Mouse (Mus musculus) kidney, embryonic 14.5 days (tissue): ENCODE data around the gene Zer1. TPM values are rescaled to one million over a fixed set of nuclear protein-coding genes. Genes with fewer than 3 reads are reported as not detected.
"Not testable (repeated sequence)": the region's sequence is repeated elsewhere in the genome, so short reads cannot be mapped to it uniquely, and the experiment has no call there.

Experiments used
- ATAC-seq: fragments of 200-750 bp; cut with Nextera tagmentation; 2 replicates; pipeline ENCODE4 v1.8.0; 2017; ENCODE audit warnings: moderate number of reproducible peaks, mild to moderate bottlenecking, moderate TSS enrichment, moderate library complexity; ENCODE audit not compliant: low FRiP score, low TSS enrichment
- H3K27ac ChIP-seq: fragments of 300-500 bp; sonication (generic); 2 replicates; pipeline ENCODE4 v1.5.1; 2014; ENCODE audit warnings: low read depth, mild to moderate bottlenecking, low read length, moderate library complexity, mixed read lengths
- H3K27me3 ChIP-seq: fragments of 300-500 bp; sonication (generic); 2 replicates; pipeline ENCODE4 v1.6.1; 2014; ENCODE audit warnings: mild to moderate bottlenecking, low read length; ENCODE audit not compliant: control insufficient read depth, insufficient read depth
- H3K36me3 ChIP-seq: fragments of 300-500 bp; sonication (generic); 2 replicates; pipeline ENCODE4 v1.6.1; 2014; ENCODE audit warnings: low read length, mixed read lengths; ENCODE audit not compliant: control insufficient read depth, insufficient read depth
- H3K4me1 ChIP-seq: fragments of 300-500 bp; sonication (generic); 2 replicates; pipeline ENCODE4 v1.6.1; 2014; ENCODE audit warnings: low read length, mixed read lengths; ENCODE audit not compliant: control insufficient read depth, insufficient read depth
- H3K4me2 ChIP-seq: fragments of 300-500 bp; sonication (generic); replicated peaks from 2 replicates; pipeline ENCODE4 v1.6.1; 2014; ENCODE audit warnings: low read depth, mild to moderate bottlenecking, low read length
- H3K4me3 ChIP-seq: fragments of 300-500 bp; sonication (generic); 2 replicates; pipeline ENCODE4 v1.5.1; 2014; ENCODE audit warnings: mild to moderate bottlenecking, low read length
- H3K9ac ChIP-seq: fragments of 300-500 bp; sonication (generic); 2 replicates; pipeline ENCODE4 v1.6.1; 2014; ENCODE audit warnings: low read depth, mild to moderate bottlenecking, low read length, moderate library complexity
- H3K9me3 ChIP-seq: fragments of 300-500 bp; sonication (generic); 2 replicates; pipeline ENCODE4 v1.6.1; 2016; ENCODE audit warnings: low read length; ENCODE audit not compliant: control insufficient read depth
- WGBS: fragments of 180-500 bp; shearing (Covaris S2); extraction: QIAGEN DNeasy Blood & Tissue Kit; methylation state at CpG from one replicate; pipeline ENCODE4 v1.1.7; 2014; 5-methylcytosine and 5-hydroxymethylcytosine counted together
- polyA plus RNA-seq: library from polyadenylated mRNA; unstranded; fragments of >200 nt; fragmentation: Nextera tagmentation; extraction: Ambion mirVana; gene quantifications from 2 replicates; pipeline ENCODE4 v1.2.1, GENCODE M21; 2014

The Zer1 gene
- 9.4 and 11.9 TPM in 2 replicates for polyA plus RNA-seq

GRCm38 (mm10) chr2:30124472-30125274 lies at the start of gene Zer1:
Zer1 (minus strand) TSS chr2:30124585.
- H3K27me3 ChIP-seq = no peaks in the 10 kb centered on the region
- no peaks in the 10 kb centered on the region for H3K9me3 ChIP-seq
- peak within 1 kb of the TSS; percentile 91 for H3K4me3 ChIP-seq
- ATAC-seq = peak; percentile 97
- H3K9ac ChIP-seq = peak within 1 kb of the TSS; percentile 86
- H3K36me3 ChIP-seq = 0 out of 2 replicates have a peak, but pooled peaks cover 7% of the 10 kb centered on the region
- peak within 1 kb of the TSS; percentile 83 for H3K4me2 ChIP-seq
- peaks cover 7% of the 10 kb centered on the region; the same call in 1 of the 2 replicates for H3K4me1 ChIP-seq
- WGBS = 10% methylated on average over 31 of the region's 31 CpGs
- peak within 1 kb of the TSS; percentile 83 for H3K27ac ChIP-seq

DNA sequence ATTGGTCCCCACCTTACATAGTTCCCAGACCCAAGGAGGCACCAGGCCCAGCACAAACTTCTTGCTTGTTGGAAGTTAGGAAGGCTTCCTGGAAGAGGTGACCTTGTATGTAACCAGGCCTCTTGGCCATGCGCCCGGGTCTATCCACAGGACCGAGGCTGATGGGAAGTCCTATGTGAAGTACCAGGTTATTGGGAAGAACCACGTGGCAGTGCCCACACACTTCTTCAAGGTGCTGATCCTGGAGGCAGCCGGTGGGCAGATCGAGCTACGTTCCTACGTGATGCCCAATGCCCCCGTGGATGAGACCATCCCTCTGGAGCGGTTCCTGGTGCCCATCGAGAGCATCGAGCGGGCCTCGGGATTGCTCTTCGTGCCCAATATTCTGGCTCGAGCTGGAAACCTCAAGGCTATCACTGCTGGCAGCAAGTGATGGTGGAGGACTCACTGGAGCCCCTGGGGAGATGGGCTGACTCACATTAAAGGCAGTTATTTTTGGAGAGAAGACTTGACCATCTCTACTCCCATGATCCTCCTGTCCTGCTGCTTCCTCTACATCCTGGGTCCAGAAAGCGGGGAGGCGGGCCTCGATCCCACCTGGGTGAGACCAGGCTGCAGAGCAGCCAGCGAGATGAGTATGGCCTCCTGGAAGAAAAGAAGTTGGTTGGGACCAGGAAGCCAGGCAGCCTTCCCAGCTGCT lies 49.3 kb upstream of the Zer1 start:
- Histone ChIP-seq H3K4me2 (no peak overlapping the region), H3K9ac (no peak overlapping the region), H3K27me3 (no peaks in the 10 kb centered on the region), H3K4me1 (peaks cover 8% of the 10 kb centered on the region), H3K27ac (no peak overlapping the region), H3K36me3 (peaks cover 43% of the 10 kb centered on the region), H3K9me3 (0 out of 2 replicates have a peak, but pooled peaks cover 3% of the 10 kb centered on the region), H3K4me3 (no peak overlapping the region)
- no peak for ATAC-seq
- WGBS = 95% methylated on average over 20 of the region's 20 CpGs

DNA sequence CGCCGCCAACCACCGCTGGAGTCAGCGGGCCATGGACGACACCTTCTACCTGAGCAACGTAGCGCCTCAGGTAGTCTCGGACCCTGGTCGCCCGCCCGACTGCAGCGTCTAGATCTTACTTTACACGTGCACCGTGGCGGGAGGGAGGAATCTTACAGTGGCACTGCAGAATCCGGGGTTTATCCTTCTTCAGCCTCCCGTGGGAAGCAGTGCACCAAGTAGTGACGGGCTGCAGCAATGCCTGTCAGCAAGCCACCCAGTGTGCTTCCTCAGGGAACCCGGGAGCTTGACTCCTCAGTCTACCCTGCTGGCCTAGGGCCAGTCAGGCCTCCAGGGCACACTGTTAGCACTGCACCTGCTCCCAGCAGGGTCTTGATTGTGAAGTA lies 47.6 kb upstream of the Zer1 start:
- H3K36me3 ChIP-seq = peaks cover 43% of the 10 kb centered on the region
- ATAC-seq = peak; percentile 20
- peaks cover 4% of the 10 kb centered on the region for H3K9me3 ChIP-seq
- H3K4me1 ChIP-seq = 0 out of 2 replicates have a peak, but pooled peaks cover 1% of the 10 kb centered on the region
- 1% methylated on average over 19 of the region's 19 CpGs for WGBS
- peak overlapping the region; percentile 79 for H3K9ac ChIP-seq
- H3K27ac ChIP-seq = no peak overlapping the region
- H3K27me3 ChIP-seq = no peaks in the 10 kb centered on the region
- H3K4me3 ChIP-seq = peak overlapping the region; percentile 65
- peak overlapping the region; percentile 84 for H3K4me2 ChIP-seq

GRCm38 (mm10) chr2:30171371-30171996 lies 47.1 kb upstream of the Zer1 start, which contains the start of gene Endog:
Endog (plus strand) TSS chr2:30171493.
- WGBS = 1% methylated on average over 71 of the region's 75 CpGs

GRCm38 (mm10) chr2:30166677-30167076 lies 42.3 kb upstream of the Zer1 start:
- Histone ChIP-seq H3K9me3 (peaks cover 15% of the 10 kb centered on the region), H3K4me1 (0 out of 2 replicates have a peak, but pooled peaks cover 3% of the 10 kb centered on the region), H3K4me3 (no peak overlapping the region), H3K36me3 (no peaks in the 10 kb centered on the region), H3K27ac (no peak overlapping the region), H3K9ac (no peak overlapping the region), H3K4me2 (no peak overlapping the region), H3K27me3 (no peaks in the 10 kb centered on the region)
- no peak for ATAC-seq
- 57% methylated on average over 4 of the region's 4 CpGs for WGBS

More at GRCm38 (mm10) chr2:30171371-30171996, 47.1 kb upstream of the Zer1 start, which contains the start of gene Endog:
- H3K4me1 ChIP-seq = no peaks in the 10 kb centered on the region
- H3K9me3 ChIP-seq = peaks cover 9% of the 10 kb centered on the region
- H3K27me3 ChIP-seq = no peaks in the 10 kb centered on the region
- H3K4me3 ChIP-seq = peak within 1 kb of the TSS; percentile 65
- H3K9ac ChIP-seq = peak within 1 kb of the TSS; percentile 79
- H3K4me2 ChIP-seq = peak within 1 kb of the TSS; percentile 84
- peak; percentile 91 for ATAC-seq
- peak within 1 kb of the TSS; percentile 73 for H3K27ac ChIP-seq
- peaks cover 39% of the 10 kb centered on the region for H3K36me3 ChIP-seq

DNA sequence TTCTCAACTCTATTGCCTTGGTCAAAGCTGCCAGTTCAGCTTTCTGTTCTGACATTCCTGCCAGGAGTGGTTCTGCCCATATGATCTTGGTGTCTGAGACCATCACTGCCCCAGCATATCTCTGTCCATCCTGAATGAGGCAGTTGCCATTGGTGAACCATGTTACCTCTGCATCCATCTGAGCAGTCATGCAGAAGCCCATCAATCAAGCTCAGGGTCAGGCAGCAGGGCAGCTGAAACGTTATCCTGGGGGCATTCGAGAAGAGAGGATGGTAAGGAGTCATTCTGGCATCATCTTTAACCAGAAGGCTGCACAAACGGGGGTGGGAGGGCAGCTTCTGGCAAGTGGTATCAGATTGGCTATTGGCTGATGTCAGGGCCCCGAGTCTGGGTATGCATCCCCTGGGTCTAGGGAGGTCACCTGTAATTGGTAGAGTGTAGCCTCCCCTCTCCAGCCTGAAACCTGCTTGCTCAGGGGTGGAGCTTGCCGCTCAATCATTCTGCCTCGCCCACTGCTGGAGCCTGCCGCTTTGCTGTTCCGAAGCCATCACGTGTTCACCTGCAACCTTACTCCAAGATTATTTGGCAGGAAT lies 40.1 kb upstream of the Zer1 start:
- Histone ChIP-seq H3K27me3 (no peaks in the 10 kb centered on the region), H3K9me3 (peaks cover 15% of the 10 kb centered on the region), H3K4me3 (no peak overlapping the region), H3K27ac (no peak overlapping the region), H3K9ac (no peak overlapping the region), H3K4me2 (no peak overlapping the region), H3K4me1 (0 out of 2 replicates have a peak, but pooled peaks cover 3% of the 10 kb centered on the region), H3K36me3 (no peaks in the 10 kb centered on the region)
- ATAC-seq = peak; percentile 65
- WGBS = 26% methylated on average over 9 of the region's 9 CpGs

DNA sequence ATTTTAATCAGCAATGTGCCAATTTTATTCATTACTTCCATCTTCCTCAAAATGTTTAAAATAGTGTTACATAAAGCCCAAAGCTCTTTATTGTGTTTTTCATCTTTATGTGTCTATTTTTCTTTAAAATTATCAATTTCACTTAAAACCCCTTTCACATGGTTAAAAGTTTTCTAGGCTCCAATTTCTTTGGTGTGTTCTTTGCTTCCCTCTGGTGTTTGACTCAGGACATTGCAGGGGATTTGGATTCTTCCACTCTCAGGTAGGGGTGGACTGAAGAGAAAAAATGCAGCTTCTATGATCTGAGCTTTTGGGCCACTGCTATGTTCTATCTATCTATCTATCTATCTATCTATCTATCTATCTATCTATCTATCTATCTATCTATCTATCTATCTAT lies 37.4 kb upstream of the Zer1 start:
- H3K4me3 ChIP-seq = no peak overlapping the region
- H3K9ac ChIP-seq = no peak overlapping the region
- no peaks in the 10 kb centered on the region for H3K27me3 ChIP-seq
- H3K4me2 ChIP-seq = no peak overlapping the region
- H3K27ac ChIP-seq = no peak overlapping the region
- H3K4me1 ChIP-seq = 0 out of 2 replicates have a peak, but pooled peaks cover 3% of the 10 kb centered on the region
- no peak for ATAC-seq
- H3K36me3 ChIP-seq = no peaks in the 10 kb centered on the region
- H3K9me3 ChIP-seq = peaks cover 12% of the 10 kb centered on the region

DNA sequence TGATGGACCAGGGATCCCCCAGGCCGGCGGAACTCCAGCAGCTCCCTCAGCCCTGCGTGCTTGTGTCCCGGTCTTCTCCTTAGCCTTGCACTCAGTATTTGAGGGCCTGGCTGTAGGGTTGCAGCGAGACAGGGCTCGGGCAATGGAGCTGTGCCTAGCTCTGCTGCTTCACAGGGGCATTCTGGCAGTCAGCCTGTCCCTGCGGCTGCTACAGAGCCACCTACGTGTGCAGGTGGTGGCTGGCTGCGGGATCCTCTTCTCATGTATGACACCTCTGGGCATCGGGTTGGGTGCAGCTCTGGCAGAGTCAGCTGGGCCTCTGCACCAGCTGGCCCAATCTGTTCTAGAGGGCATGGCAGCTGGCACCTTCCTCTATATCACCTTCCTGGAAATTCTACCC lies 35.5 kb upstream of the Zer1 start:
- ATAC-seq, H3K27ac ChIP-seq, H3K4me2 ChIP-seq, H3K4me3 ChIP-seq, H3K27me3 ChIP-seq, H3K4me1 ChIP-seq, H3K36me3 ChIP-seq, H3K9ac ChIP-seq, H3K9me3 ChIP-seq: not testable (repeated sequence)
- WGBS = 78% methylated on average over 9 of the region's 10 CpGs
